Mouse (Mus musculus): ENCODE results near the gene Ndufb2.

GRCm38 (mm10) chr6:39606862-39607261, 14.5 kb downstream of the Ndufb2 start:
- no peak for TF ChIP-seq CTCF (IDR thresholded peaks at IDR 0.05)
- no peak for TF ChIP-seq EP300 (IDR thresholded peaks at IDR 0.05; ENCODE audit: insufficient read depth, low read depth, low read length)
- no peak for TF ChIP-seq POLR2A (IDR thresholded peaks at IDR 0.05; ENCODE audit: insufficient read depth, low read depth, low read length)

Measured in heart, adult 2 months (tissue).